Mouse (Mus musculus): ENCODE results near the gene Tfr2.
A peak's percentile ranks its signal among the peaks of the same experiment; 100 is the strongest.

Tfr2 gene

DNA sequence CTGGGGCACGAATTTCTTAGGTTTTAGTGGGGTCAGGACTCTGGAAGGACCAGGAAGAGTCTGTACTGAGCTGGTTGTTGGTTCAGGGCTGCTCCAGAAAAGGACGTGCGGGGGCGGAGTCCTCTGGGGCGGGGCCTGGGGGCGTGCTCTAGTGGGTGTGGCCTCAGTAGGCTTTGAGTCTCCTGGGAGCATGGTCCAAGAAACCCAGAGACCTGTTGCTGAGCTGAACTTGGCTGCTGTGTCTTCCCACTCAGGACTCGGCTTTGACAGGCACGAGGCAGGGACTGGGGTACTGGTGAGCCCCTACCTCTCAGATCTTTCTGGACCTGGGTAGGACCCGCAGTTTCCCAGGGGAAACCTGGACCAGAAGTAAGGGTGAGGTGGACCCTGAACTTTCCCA lies at the start of gene Tfr2:
Gene Tfr2, plus strand, starts transcription at position 176 of the 400 bp plus-strand sequence.
- no peak for DNase-seq (ENCODE audit: low spot score)

DNA sequence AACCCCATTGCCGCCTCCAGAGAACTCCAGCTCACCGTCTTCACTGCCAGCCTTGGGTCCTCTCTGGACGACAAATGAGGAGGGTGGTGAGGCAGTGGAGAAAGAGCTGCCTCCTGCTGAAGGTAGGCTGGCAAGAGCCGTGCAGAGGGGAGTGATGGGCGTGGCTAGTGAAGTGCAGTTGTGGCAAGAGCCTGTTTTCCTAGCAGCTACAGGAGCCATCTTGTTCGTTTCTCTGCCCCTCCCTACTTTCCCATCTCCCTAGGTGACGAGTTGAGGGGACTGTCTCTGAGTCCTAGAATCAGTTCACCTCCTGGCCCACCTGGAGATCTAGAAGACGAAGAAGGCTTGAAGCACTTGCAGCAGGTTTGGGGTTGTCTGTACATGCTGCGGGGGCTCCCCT lies 47.8 kb upstream of the Tfr2 start:
- no peak for DNase-seq (ENCODE audit: low spot score)

DNA sequence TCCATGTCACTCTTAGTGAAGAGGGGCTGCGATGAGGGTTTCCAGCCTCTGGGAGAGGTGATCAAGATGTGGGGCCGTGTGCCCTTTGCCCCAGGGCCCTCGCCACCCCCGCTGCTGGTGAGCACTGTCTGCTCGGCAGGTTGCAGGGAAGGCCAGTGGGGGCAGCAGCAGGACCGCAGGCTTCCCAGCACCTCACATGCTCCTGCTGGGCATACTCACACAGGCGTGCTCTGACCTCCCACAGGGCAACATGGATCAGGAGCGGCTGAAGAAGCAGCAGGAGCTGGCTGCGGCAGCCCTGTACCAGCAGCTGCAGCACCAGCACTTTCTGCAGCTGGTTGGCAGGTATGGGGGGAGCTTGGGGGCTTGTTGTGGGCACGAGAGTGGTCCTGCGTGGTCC lies 46.9 kb upstream of the Tfr2 start:
- no peak for DNase-seq (ENCODE audit: low spot score)

DNA sequence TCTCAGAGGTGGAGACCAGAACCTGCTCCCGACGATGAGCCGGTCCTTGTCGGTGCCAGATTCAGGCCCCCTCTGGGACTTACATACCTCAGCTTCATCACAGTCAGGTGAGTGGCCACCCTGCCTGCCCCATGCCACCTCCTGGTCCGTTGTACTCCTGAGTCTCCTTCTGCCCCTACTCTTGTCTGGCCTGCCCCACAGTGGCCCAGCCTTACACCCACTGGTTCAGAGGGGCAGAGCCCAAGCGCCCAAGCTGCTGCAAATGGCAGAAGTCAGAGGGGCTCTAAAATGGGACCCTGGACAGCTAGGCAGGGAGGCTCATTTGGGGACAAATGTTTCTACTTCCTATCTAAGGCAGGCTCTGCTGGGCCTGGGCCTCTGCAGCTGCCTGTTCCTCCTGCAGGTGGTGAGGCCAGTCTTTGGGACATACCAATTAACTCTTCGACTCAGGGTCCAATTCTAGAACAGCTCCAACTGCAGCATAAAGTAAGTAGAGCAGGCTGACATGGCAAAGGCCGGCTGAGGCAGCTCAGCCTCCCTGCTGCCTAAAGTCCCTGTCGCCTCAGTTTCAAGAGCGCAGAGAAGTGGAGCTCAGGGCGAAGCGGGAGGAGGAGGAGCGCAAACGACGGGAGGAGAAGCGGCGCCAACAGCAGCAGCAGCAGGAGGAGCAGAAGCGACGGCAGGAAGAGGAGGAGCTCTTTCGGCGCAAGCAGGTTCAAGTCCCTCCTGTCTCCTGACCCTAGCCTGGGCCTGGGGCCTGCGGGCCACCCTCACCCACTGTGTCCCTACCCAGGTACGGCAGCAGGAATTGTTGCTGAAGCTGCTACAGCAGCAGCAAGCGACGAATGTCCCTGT lies 46.0 kb upstream of the Tfr2 start:
- DNase-seq (ENCODE audit: low spot score): no peak

DNA sequence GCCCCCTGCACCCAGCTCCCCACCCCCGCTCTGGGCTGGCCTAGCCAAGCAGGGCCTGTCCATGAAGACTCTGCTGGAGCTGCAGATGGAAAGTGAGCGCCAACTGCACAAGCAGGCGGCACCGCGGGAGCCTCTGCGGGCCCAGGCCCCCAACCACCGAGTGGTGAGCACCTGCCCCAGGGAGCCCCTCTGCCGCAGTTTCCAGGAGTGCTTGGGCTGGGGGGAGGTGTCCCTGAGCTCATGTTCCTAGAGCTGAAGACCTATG lies 45.5 kb upstream of the Tfr2 start:
- DNase-seq (ENCODE audit: low spot score): no peak

DNA sequence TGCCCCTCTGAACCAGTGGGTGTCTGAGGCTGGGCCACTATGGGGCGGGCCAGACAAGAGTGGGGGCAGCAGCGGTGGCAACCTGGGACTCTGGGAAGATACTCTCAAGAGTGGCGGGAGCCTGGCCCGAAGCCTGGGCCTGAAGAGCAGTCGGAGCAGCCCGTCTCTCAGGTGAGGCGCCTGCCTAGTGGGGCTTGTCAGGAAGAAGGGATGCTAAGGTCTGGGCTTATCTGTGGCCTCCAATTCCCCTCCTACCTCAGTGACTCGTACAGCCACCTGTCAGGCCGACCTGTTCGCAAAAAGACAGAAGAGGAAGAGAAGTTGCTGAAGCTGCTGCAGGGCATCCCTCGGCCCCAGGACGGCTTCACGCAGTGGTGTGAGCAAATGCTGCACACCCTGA lies 45.0 kb upstream of the Tfr2 start:
- DNase-seq (ENCODE audit: low spot score): no peak

DNA sequence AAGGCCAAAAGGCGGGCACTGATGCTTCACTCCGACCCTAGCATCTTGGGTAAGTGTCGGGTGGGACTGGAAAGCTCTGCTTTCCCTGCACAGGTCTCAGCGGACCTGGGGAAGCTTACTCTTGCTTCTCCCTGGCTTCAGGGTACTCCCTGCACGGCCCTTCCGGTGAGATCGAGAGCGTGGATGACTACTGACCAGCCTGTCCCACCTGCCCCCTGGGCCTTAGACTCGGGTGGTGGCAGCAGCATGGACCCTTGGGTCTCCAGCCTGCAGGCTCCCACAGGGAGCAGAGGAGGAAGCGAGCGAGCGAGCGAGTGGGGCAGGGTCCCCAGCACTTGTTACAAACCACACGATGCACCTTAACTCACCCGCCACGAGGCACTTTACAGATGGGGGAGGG lies 44.1 kb upstream of the Tfr2 start:
- DNase-seq (ENCODE audit: low spot score): no peak

DNA sequence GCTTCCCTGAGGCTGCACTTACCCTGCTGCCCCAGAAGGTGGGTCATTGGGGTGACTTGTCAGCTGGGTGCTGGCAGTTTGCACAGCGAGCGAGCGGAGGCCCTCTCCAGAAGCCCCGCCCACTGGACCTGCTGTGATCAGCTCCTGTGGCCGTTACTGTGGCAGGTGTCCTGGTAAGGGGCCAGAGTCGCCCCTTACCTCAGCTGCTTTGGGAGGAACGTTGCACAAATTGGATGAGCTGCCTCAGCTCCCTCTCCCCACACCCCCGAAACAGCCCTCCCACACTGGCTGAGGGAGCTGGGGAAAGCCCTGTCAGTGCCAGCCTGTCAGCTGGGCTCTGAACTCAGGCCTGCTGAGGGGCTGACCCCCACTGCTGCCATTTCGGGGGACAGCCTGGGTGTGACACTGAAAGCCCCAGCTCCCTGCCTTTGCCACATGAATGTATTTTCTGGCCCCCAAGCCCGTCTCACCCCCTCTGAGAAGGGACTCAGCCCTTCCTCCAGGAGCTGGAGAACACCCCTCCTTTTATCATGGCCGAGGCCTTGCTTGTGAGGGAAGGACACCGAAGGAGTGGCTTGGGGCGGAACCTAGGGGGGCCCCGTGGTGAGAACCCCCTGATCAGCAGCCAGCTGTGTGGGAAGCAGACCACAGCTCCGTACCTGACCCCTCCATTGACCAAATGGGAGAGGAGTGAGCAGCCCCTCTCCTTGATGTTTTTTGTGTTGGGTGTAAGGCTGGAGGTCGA lies 43.3 kb upstream of the Tfr2 start:
- no peak for DNase-seq (ENCODE audit: low spot score)

DNA sequence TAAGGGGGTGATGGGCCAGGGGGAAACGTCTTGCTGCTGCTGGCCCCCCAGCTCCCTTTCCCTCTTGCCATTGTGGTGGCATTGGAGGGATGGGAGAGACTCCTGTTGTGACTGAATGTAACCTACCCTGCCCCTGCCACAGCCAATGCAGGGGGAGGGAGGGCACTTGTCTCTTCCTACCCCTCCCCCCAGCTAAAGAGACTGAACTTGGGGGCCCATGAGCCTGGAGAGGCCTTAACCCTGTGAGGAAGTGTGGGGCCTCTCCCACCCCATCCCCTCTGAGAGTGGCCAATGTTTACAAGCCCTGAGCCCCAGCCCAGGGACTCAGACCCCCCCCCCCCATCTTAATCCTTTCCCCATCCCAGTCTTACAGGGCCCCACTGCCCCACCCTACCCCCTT lies 42.2 kb upstream of the Tfr2 start:
- DNase-seq (ENCODE audit: low spot score): no peak

DNA sequence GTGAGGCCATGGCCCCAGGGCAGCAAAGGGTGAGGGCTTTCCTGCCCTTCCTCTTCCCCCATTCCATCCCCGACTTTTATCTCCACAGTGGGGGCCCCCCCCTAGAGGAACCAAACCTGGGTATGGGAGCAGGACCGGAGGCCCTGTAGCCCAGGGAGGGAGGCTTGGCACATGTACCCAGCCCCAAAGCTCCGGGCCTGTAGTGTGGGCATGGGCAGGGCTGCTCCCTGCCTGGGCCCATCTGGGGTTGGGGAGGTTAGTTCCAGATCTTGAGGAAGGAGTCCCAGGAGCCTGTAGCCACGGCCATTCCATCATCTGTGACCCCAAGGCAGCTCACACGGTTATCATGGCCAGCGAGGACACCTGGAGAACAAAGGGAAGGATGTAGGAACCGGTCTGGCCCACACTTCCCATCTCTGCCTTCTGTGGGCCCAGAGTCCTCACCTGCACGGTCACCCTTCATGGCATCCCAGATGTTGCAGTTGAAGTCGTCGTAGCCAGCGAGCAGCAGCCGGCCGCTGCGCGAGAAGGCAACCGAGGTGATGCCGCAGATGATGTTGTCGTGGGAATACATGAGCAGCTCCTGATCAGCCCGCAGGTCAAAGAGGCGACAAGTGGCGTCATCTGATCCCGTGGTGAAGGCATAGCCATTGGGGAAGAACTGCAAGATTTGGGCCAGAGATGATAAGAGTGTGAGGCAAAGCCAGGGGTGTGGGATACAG lies 41.2 kb upstream of the Tfr2 start:
- DNase-seq (ENCODE audit: low spot score): no peak

DNA sequence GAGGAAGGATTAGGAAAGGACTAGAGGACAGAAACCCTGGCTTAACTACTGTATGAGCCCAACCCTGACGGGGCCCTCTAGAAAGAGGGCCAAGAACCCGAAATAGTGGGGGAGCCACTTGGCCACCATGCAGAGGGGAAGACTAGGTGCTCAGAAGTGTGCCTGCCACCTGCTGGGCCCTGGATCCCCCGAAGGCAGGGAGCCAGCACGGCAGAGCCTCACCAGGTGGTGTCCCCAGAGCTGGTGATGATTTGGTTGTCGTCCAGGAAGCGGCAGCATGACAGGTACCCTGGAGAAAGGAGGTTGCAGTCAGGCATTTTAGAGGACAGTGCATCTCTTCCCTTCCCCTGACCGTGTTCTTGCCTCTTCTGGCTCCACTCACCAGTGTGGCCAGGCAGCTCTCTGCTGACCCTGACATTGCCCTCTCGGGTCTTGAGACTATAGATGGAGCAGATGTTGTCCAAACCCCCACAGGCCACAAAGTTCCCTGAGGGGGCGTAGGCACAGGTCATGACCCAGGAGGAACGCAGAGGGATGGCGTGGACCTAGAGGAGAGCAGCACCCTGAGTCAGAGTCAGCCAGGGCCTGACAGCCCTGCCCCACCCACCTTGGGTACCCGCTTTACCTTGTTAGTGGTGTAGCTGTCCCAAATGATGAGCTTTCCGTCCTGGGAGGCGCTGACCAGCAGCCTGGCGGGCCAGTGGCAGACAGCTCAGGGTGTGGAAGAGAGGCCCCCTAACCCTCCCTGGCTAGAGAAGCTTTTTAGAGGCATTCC lies 40.2 kb upstream of the Tfr2 start:
- no peak for DNase-seq (ENCODE audit: low spot score)

DNA sequence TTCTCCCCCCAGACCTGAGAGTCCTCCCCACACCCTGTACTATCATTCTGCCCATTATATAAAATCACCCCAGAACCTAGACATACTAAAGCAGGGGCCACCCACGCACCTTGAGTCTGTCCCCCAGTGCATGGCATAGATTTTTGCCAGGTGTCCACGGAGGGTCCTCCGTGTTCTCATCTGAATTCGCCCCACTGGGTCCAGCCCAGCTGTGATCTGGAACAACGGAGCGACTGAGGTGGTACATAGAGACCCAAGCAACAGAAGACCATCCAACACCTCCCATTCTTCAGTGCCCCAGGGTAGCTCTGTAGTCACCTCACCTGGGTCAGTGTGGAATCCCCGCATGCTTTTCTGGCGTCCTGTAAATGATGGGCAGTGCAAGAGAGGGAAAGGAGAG lies 39.6 kb upstream of the Tfr2 start:
- no peak for DNase-seq (ENCODE audit: low spot score)

DNA sequence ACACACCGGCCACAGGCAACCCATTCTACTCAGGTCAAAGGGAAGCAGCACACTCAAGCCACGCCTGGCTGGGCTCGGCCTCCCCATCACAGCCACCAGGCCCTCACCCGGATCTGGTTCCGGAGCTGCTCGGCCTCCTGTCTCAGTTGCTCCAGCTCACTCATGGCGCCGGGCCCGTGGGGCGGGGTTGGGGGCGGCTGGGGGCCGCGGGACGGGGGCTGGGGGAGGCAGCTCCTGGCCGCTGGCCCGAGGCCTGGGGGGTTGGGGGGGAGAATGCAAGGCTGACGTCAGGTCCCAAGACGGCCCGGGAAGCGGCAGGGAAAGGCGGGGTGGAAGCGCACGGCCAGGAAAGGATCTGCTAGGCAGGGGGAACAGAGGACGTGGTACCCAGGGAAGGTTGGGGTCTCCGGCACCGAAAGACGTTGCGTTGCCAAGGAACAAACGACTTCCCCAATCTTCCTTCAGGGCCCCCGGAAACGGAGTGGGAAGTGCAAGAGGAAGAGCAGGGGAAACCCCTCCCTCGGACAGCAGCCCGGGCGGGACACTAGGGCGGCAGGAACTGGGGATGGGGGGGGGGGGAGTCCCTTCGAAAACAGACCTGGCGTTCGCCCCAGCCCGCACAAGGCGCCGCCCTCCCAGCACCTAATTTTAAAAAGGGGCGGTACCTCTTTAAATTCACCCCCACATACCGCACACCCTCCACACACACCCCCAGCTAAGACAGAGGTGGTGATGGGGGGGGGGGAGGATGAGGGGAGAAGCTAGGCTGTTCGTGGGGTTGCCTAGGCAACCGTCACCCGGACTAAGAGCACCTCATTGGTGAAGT lies 38.8 kb upstream of the Tfr2 start:
- DNase-seq (ENCODE audit: low spot score): peak; percentile 58

DNA sequence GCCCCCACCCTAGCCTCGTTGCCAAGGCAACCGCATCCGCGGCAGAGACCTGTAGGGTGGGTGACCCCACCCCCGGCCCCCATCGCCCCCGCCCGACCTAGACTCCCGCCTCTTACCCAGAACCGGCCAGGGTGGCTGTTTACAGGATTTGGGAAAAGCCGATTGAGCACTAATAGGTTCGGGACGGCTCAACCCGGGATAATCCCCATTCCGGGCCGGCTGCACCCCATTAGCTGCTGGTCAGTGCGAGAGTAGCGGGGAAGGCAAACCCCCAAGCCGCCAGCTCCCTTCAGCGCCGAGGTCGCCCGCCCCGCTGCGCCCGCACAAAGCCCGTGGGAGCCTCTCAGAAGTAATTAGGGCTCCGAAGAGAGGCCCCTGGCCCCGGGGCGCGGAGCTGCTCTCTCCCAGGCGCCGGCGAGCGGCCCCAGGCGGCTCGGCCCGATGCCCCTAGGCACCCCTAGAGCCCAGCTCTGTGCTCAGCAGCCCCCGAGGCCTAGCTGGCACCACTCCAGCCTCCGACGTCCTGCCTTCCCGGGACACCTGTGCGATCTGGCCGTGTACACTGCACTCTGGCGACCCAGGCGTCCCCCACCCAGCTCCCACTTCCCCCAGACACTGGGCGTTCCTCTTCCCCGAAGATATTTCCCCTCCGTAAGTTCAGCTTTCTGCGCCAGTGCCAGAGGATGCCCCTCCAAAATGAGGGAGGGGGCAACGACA lies 38.1 kb upstream of the Tfr2 start:
- peak; percentile 48 for DNase-seq (ENCODE audit: low spot score)

DNA sequence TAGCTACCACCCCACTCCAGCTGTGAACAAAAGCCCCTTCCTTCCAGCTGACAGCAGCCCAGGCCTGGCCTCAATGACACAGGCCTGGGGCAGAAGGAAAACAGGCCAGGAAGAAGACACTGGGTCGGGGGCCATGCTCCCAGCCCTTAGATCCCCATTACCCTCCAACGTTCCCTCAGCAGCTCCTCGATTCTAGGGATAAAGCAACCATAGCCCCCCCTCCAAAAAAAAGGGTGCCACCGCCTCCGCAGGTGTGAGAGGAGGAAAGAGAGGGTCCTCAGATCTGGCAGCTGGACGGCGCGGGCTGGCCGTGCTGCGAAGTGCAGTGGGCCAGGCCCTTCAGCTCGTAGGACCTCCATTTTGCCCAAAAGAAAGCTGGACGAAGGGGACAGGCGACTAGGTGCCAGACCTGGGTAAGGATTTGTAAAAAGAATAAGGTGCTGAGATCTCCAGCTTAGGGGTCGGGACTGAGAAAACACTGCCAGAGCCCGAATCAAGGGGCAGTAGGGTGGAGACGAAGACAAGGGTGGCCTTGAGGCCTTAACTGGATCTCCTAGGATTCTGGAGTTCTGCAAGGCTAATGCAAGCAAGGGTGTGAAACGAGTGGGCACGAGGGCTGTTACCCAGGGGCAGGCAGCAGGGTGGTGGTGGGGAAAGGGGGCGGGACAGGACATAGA lies 37.4 kb upstream of the Tfr2 start:
- no peak for DNase-seq (ENCODE audit: low spot score)

DNA sequence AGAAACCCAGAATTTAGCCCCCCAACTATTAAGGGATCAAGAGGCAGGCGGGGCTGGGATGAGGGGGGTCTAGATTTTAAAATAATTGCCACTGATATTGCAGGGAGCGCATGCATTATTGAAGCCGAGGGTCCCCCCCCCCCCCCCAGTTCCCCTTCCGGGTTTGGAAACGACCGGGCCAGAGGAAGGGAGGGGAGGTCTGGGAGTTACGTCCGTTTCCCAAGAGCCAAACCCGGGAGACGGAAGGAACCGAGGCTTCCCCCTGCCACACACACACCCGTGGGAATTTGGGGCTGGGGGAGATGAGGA lies 36.9 kb upstream of the Tfr2 start:
- DNase-seq (ENCODE audit: low spot score): no peak

DNA sequence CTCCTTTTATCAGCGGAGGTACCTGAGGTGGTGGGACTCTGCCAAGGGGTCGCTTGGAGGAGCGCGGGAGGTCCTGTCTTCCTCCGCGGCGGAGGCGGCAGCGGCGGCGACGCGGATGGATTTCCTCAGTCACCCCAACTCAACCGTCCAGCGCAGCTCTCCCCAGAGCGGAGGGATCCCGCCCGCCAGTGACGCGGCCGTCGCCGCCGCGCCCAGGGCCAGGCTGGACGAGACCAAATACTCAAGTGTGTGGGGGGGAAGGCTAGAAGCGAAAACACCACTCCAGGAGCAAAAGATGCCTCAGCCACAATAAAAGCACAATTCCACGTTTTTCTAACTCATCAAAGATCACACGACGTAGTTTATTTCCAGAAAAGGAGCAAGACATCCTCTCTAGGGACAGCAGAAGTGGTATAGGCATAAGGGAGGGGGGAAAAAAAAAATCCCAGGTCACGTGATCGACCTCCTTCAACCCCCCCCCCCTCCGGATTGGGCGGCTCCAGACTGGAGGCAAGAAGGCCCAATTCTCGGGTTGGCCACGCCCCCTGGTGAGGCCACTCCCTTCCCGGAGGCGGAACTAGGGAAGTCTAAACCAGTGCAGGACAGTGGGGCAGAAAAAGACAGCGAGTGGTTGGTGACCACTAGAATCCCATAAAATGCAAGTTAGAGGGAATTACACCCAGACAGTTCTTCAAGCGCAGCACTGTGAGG lies 36.4 kb upstream of the Tfr2 start, which contains the start of the genes Epo and Gnb2:
Gene Epo, minus strand, starts transcription at position 126 of the 711 bp plus-strand sequence.
Gene Gnb2, minus strand, starts transcription at position 394 of the 711 bp plus-strand sequence.
- peak; percentile 92 for DNase-seq (ENCODE audit: low spot score)

DNA sequence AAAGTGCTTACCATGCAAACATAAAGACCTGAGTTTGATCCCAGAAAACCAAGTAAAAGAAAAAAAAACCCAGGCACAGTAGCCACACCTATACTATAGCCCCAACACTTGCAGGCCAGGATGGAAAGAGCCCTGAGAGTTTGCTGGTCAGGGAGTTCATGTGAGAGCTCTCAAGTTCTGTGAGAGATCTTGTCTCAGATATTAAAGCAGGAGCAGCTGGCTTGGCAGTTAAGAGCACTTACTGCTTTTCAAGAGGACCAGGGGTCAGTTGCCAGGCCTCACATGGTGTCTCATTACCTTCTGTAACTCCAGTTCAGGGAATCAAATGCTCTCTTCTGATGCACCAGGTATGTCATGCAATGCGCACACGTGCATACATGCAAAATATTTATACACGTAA lies 34.9 kb upstream of the Tfr2 start:
- DNase-seq (ENCODE audit: low spot score): no peak

DNA sequence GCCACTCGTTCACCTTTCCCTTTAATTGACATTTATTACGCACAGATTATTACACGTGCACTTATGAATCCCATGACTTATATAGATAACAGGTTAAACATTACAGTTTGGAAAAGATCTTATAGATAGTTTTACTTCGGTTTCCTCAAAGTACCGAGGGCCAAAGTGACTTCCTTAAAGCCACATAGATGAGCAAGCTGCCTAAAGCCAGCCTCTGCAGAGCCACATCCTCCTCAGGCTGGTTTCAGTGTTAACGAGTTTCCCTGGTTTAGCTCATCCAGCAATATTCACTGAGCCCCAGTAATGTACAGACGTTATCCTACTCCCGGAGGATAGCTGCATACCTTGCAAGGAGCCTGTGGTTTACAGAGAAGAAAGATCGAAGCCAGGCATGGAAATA lies 34.3 kb upstream of the Tfr2 start:
- no peak for DNase-seq (ENCODE audit: low spot score)

DNA sequence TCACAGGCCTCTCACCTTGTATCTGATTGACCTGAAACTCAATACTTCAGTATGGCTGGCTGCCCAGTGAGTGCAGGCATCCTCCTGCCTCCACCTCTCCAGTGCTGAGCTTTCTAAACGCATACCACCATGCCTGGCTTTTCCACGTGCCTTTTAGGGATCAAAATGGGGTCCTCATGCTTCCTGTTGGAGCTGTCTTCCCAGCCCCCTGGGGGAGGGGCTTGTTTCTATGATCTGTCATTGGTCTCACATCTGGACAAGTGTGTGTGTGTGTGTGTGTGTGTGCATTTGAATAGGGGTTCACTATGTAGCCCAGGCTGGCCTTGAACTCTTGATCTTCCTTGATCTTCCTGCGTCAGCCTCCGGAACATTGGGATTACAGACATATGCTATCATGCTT lies 32.2 kb upstream of the Tfr2 start:
- no peak for DNase-seq (ENCODE audit: low spot score)
